Mouse (Mus musculus): ENCODE results near the gene Pabpc1l.

GRCm38 (mm10) chr2:164075088-164075487 is 49.8 kb downstream of the Pabpc1l start:
- TF ChIP-seq CTCF (IDR thresholded peaks at IDR 0.05; ENCODE audit: low read depth) (no peak), EP300 (optimal IDR thresholded peaks at IDR 0.05) (no peak)

Data from stomach, postnatal 0 days (tissue).